Mouse (Mus musculus) limb, embryonic 13.5 days (tissue): ENCODE results near the gene Tstd2. TPM values are rescaled to one million over a fixed set of nuclear protein-coding genes. Genes with fewer than 3 reads are reported as not detected.
A peak's percentile ranks its signal among the peaks of the same experiment; 100 is the strongest.

Experiments used
- ATAC-seq: fragments of 200-750 bp; cut with Nextera tagmentation; 2 replicates; pipeline ENCODE4 v1.8.0; 2017; ENCODE audit warnings: low read depth, moderate number of reproducible peaks, moderate TSS enrichment; ENCODE audit not compliant: low FRiP score
- H3K27ac ChIP-seq: fragments of 300-500 bp; sonication (generic); 2 replicates; pipeline ENCODE4 v1.5.1; 2015; ENCODE audit warnings: inconsistent platforms, mild to moderate bottlenecking, moderate library complexity
- H3K27me3 ChIP-seq: fragments of 300-500 bp; sonication (generic); 2 replicates; pipeline ENCODE4 v1.6.1; 2015; ENCODE audit warnings: mild to moderate bottlenecking, inconsistent platforms
- H3K36me3 ChIP-seq: fragments of 300-500 bp; sonication (generic); 2 replicates; pipeline ENCODE4 v1.6.1; 2015; ENCODE audit warnings: inconsistent platforms, mild to moderate bottlenecking, moderate library complexity
- H3K4me1 ChIP-seq: fragments of 300-500 bp; sonication (generic); 2 replicates; pipeline ENCODE4 v1.6.1; 2015; ENCODE audit warnings: inconsistent platforms
- H3K4me2 ChIP-seq: fragments of 300-500 bp; sonication (generic); replicated peaks from 2 replicates; pipeline ENCODE4 v1.6.1; 2015; ENCODE audit warnings: inconsistent platforms, mild to moderate bottlenecking, moderate library complexity
- H3K4me3 ChIP-seq: fragments of 300-500 bp; sonication (generic); 2 replicates; pipeline ENCODE4 v1.5.1; 2015; ENCODE audit warnings: moderate library complexity, mild to moderate bottlenecking, inconsistent platforms
- H3K9ac ChIP-seq: fragments of 300-500 bp; sonication (generic); 2 replicates; pipeline ENCODE4 v1.6.1; 2015; ENCODE audit warnings: mild to moderate bottlenecking, inconsistent platforms
- H3K9me3 ChIP-seq: fragments of 300-500 bp; sonication (generic); 2 replicates; pipeline ENCODE4 v1.6.1; 2016; ENCODE audit warnings: inconsistent platforms
- WGBS: fragments of 180-500 bp; shearing (Covaris S2); methylation state at CpG from one replicate; pipeline ENCODE4 v1.1.7; 2015; 5-methylcytosine and 5-hydroxymethylcytosine counted together
- polyA plus RNA-seq: library from polyadenylated mRNA; unstranded; fragments of >200 nt; fragmentation: Nextera tagmentation; extraction: Ambion mirVana; gene quantifications from 2 replicates; pipeline ENCODE4 v1.2.1, GENCODE M21; 2015

The Tstd2 gene
- polyA plus RNA-seq, 1 experiment from 2014 or later = 51.0 TPM

GRCm38 (mm10) chr4:46094916-46095825 lies 43.3 kb downstream of the Tstd2 start:
- no peak overlapping the region for H3K4me2 ChIP-seq
- 0 out of 2 replicates have a peak, but pooled peaks cover 2% of the 10 kb centered on the region for H3K4me1 ChIP-seq
- H3K27ac ChIP-seq = no peak overlapping the region
- no peaks in the 10 kb centered on the region for H3K36me3 ChIP-seq
- H3K4me3 ChIP-seq = no peak overlapping the region
- ATAC-seq = no peak; the same call in 1 of the 2 replicates
- H3K27me3 ChIP-seq = no peaks in the 10 kb centered on the region
- no peak overlapping the region for H3K9ac ChIP-seq
- no peaks in the 10 kb centered on the region for H3K9me3 ChIP-seq
- 55% methylated on average over 15 of the region's 15 CpGs for WGBS

- no peak overlapping the region for H3K4me3 ChIP-seq
- H3K27ac ChIP-seq = no peak overlapping the region
- no peaks in the 10 kb centered on the region for H3K36me3 ChIP-seq
- no peak for ATAC-seq
- H3K4me2 ChIP-seq = no peak overlapping the region
- 84% methylated on average over 5 of the region's 5 CpGs for WGBS
- no peaks in the 10 kb centered on the region for H3K9me3 ChIP-seq
- H3K9ac ChIP-seq = no peak overlapping the region
- 0 out of 2 replicates have a peak, but pooled peaks cover 3% of the 10 kb centered on the region for H3K4me1 ChIP-seq
- no peaks in the 10 kb centered on the region for H3K27me3 ChIP-seq
These were observed 45.9 kb downstream of the Tstd2 start for GRCm38 (mm10) chr4:46092429-46093076.

GRCm38 (mm10) chr4:46089524-46090125 lies 48.9 kb downstream of the Tstd2 start:
- Histone ChIP-seq H3K36me3 (no peaks in the 10 kb centered on the region), H3K4me1 (0 out of 2 replicates have a peak, but pooled peaks cover 3% of the 10 kb centered on the region), H3K4me3 (no peak overlapping the region), H3K9me3 (no peaks in the 10 kb centered on the region), H3K4me2 (no peak overlapping the region), H3K27ac (no peak overlapping the region), H3K27me3 (no peaks in the 10 kb centered on the region), H3K9ac (no peak overlapping the region)
- ATAC-seq = no peak
- WGBS = 82% methylated on average over 14 of the region's 14 CpGs

GRCm38 (mm10) chr4:46087852-46088251 lies 50.6 kb downstream of the Tstd2 start:
- Histone ChIP-seq H3K4me1 (0 out of 2 replicates have a peak, but pooled peaks cover 3% of the 10 kb centered on the region), H3K9ac (no peak overlapping the region), H3K36me3 (no peaks in the 10 kb centered on the region), H3K4me3 (no peak overlapping the region), H3K4me2 (no peak overlapping the region), H3K27ac (no peak overlapping the region), H3K9me3 (no peaks in the 10 kb centered on the region), H3K27me3 (no peaks in the 10 kb centered on the region)
- ATAC-seq = no peak; the same call in 1 of the 2 replicates
- 21% methylated on average over 5 of the region's 5 CpGs for WGBS

- Histone ChIP-seq H3K4me3 (no peak overlapping the region), H3K4me1 (0 out of 2 replicates have a peak, but pooled peaks cover 3% of the 10 kb centered on the region), H3K9me3 (no peaks in the 10 kb centered on the region), H3K27ac (no peak overlapping the region), H3K4me2 (no peak overlapping the region), H3K9ac (no peak overlapping the region), H3K27me3 (no peaks in the 10 kb centered on the region), H3K36me3 (no peaks in the 10 kb centered on the region)
- no peak for ATAC-seq
- WGBS = 77% methylated on average over 7 of the region's 7 CpGs
These were observed 51.1 kb downstream of the Tstd2 start for GRCm38 (mm10) chr4:46087427-46087771.

- Histone ChIP-seq H3K9ac (no peak overlapping the region), H3K27me3 (no peaks in the 10 kb centered on the region), H3K4me2 (no peak overlapping the region), H3K4me1 (0 out of 2 replicates have a peak, but pooled peaks cover 3% of the 10 kb centered on the region), H3K27ac (0 out of 2 replicates have a peak overlapping the region, but pooled peaks have one; percentile 28), H3K9me3 (no peaks in the 10 kb centered on the region), H3K36me3 (no peaks in the 10 kb centered on the region), H3K4me3 (no peak overlapping the region)
- ATAC-seq = no peak
- 82% methylated on average over 18 of the region's 18 CpGs for WGBS
These were observed 51.6 kb downstream of the Tstd2 start for GRCm38 (mm10) chr4:46086718-46087426.

- H3K4me3 ChIP-seq = no peak overlapping the region
- 0 out of 2 replicates have a peak, but pooled peaks cover 3% of the 10 kb centered on the region for H3K4me1 ChIP-seq
- 68% methylated on average over 9 of the region's 9 CpGs for WGBS
- no peak overlapping the region for H3K9ac ChIP-seq
- no peaks in the 10 kb centered on the region for H3K9me3 ChIP-seq
- H3K4me2 ChIP-seq = no peak overlapping the region
- H3K27ac ChIP-seq = no peak overlapping the region
- H3K36me3 ChIP-seq = no peaks in the 10 kb centered on the region
- no peaks in the 10 kb centered on the region for H3K27me3 ChIP-seq
- no peak for ATAC-seq
These were observed 53.2 kb downstream of the Tstd2 start for GRCm38 (mm10) chr4:46085223-46085811.

GRCm38 (mm10) chr4:46084416-46085172 lies 53.9 kb downstream of the Tstd2 start:
- WGBS = 74% methylated on average over 9 of the region's 9 CpGs
- Histone ChIP-seq H3K4me3 (no peak overlapping the region), H3K9me3 (no peaks in the 10 kb centered on the region), H3K4me2 (no peak overlapping the region), H3K9ac (no peak overlapping the region), H3K4me1 (0 out of 2 replicates have a peak, but pooled peaks cover 3% of the 10 kb centered on the region), H3K36me3 (no peaks in the 10 kb centered on the region), H3K27ac (no peak overlapping the region), H3K27me3 (no peaks in the 10 kb centered on the region)
- ATAC-seq = no peak

GRCm38 (mm10) chr4:46082555-46082954 lies 55.9 kb downstream of the Tstd2 start:
- H3K27ac ChIP-seq = no peak overlapping the region
- H3K9ac ChIP-seq = no peak overlapping the region
- no peaks in the 10 kb centered on the region for H3K36me3 ChIP-seq
- no peaks in the 10 kb centered on the region for H3K9me3 ChIP-seq
- H3K4me3 ChIP-seq = no peak overlapping the region
- WGBS = 62% methylated on average over 11 of the region's 11 CpGs
- no peak overlapping the region for H3K4me2 ChIP-seq
- no peaks in the 10 kb centered on the region for H3K27me3 ChIP-seq
- no peaks in the 10 kb centered on the region for H3K4me1 ChIP-seq
- ATAC-seq = no peak

- 87% methylated on average over 4 of the region's 4 CpGs for WGBS
- no peak overlapping the region for H3K4me2 ChIP-seq
These were observed 58.2 kb downstream of the Tstd2 start for GRCm38 (mm10) chr4:46080261-46080660.

GRCm38 (mm10) chr4:46076892-46077291 lies 61.6 kb downstream of the Tstd2 start:
- no peak; the same call in 1 of the 2 replicates for ATAC-seq
- no peak overlapping the region for H3K27ac ChIP-seq
- 61% methylated on average over 2 of the region's 2 CpGs for WGBS
- H3K27me3 ChIP-seq = no peaks in the 10 kb centered on the region
- no peak overlapping the region for H3K4me2 ChIP-seq
- H3K4me1 ChIP-seq = no peaks in the 10 kb centered on the region; the same call in 1 of the 2 replicates
- H3K36me3 ChIP-seq = no peaks in the 10 kb centered on the region
- H3K9ac ChIP-seq = no peak overlapping the region
- H3K4me3 ChIP-seq = no peak overlapping the region
- H3K9me3 ChIP-seq = no peaks in the 10 kb centered on the region

More at GRCm38 (mm10) chr4:46080261-46080660, 58.2 kb downstream of the Tstd2 start:
- Histone ChIP-seq H3K27ac (no peak overlapping the region), H3K9ac (no peak overlapping the region), H3K27me3 (no peaks in the 10 kb centered on the region), H3K4me1 (no peaks in the 10 kb centered on the region), H3K4me3 (no peak overlapping the region), H3K9me3 (no peaks in the 10 kb centered on the region), H3K36me3 (no peaks in the 10 kb centered on the region)
- no peak for ATAC-seq
